In genomic region chr7:24600941-24601597, GRCm38 (mm10) we compare ENCODE assay signal across 8 mouse cellular contexts. TPM values are rescaled to one million over a fixed set of nuclear protein-coding genes. Genes with fewer than 3 reads are reported as not detected.
DNase-seq lines count a peak whose midpoint lies in the region; ATAC-seq and TF ChIP-seq lines count a peak whose summit lies in the region.

No protein-coding gene starts in this region.

- H3K27ac ChIP-seq in heart, embryonic 13.5 days (replicated peaks): no peak overlapping the region
- no peak overlapping the region for H3K27ac ChIP-seq in kidney, postnatal 0 days
- no peak overlapping the region for H3K27ac ChIP-seq in liver, embryonic 11.5 days (ENCODE audit: low read depth, low read length)

- peak overlapping the region; percentile 60 for H3K4me2 ChIP-seq in heart, embryonic 13.5 days
- H3K4me2 ChIP-seq in kidney, postnatal 0 days (ENCODE audit: low read length): no peak overlapping the region
- H3K4me2 ChIP-seq in liver, embryonic 11.5 days: peak overlapping the region; percentile 49

- peak; percentile 90 for DNase-seq in CD4-positive helper T cell, adult 2 months (ENCODE audit: low read depth, low spot score)
- peak; percentile 97 for DNase-seq in brain, embryonic 14.5 days (ENCODE audit: low read depth)
- peak; percentile 98 for DNase-seq in kidney, postnatal 0 days (ENCODE audit: low spot score)
- peak; percentile 89 for DNase-seq in liver, embryonic 11.5 days (ENCODE audit: low spot score)
- DNase-seq in naive thymus-derived CD4-positive, alpha-beta T cell, adult 2 months (ENCODE audit: low read depth): peak; percentile 95
- DNase-seq in splenic B cell, adult 2 months (ENCODE audit: low read depth, low spot score): peak; percentile 96

- no peak for TF ChIP-seq POLR2A in brain, embryonic 14.5 days (IDR thresholded peaks at IDR 0.05; ENCODE audit: borderline replicate concordance, extremely low read depth, insufficient read depth, insufficient read length, poor library complexity, severe bottlenecking)

- H3K9ac ChIP-seq in heart, embryonic 13.5 days: peak overlapping the region; percentile 59; the same call in 1 of the 2 replicates
- H3K9ac ChIP-seq in kidney, postnatal 0 days (ENCODE audit: low read depth, low read length): no peak overlapping the region
- no peak overlapping the region for H3K9ac ChIP-seq in liver, embryonic 11.5 days (ENCODE audit: low read depth, low read length)

- TF ChIP-seq CTCF in brain, embryonic 14.5 days (IDR thresholded peaks at IDR 0.05; ENCODE audit: borderline replicate concordance, extremely low read depth, insufficient read depth, insufficient read length): peak; percentile 100
- peak; percentile 100 for TF ChIP-seq CTCF in kidney, postnatal 0 days (IDR thresholded peaks at IDR 0.05; ENCODE audit: low read depth)

- H3K4me3 ChIP-seq in heart, embryonic 13.5 days: peak overlapping the region; percentile 27
- H3K4me3 ChIP-seq in kidney, postnatal 0 days (replicated peaks; ENCODE audit: low read depth, low read length): no peak overlapping the region
- no peak overlapping the region for H3K4me3 ChIP-seq in liver, embryonic 11.5 days (ENCODE audit: low read depth, low read length)

- H3K9me3 ChIP-seq in heart, embryonic 13.5 days: no peaks in the 10 kb centered on the region
- no peaks in the 10 kb centered on the region for H3K9me3 ChIP-seq in kidney, postnatal 0 days (replicated peaks; ENCODE audit: low read length)
- no peaks in the 10 kb centered on the region for H3K9me3 ChIP-seq in liver, embryonic 11.5 days (ENCODE audit: control insufficient read depth, low read length)

- 5% methylated on average over 13 of the region's 13 CpGs for WGBS in heart, embryonic 13.5 days
- 5% methylated on average over 13 of the region's 13 CpGs for whole genome bisulfite sequencing in kidney, postnatal 0 days
- WGBS in liver, embryonic 11.5 days: 6% methylated on average over 13 of the region's 13 CpGs

- ATAC-seq in erythroid progenitor cell, adult 5-6 weeks (replicated peaks; ENCODE audit: low FRiP score, poor library complexity, severe bottlenecking): peak; percentile 98
- ATAC-seq in heart, embryonic 13.5 days (ENCODE audit: extremely low read depth, insufficient number of reproducible peaks, low FRiP score, low TSS enrichment): no peak
- peak; percentile 82 for ATAC-seq in kidney, postnatal 0 days (replicated peaks; ENCODE audit: low FRiP score, low read depth)
- peak; percentile 88 for ATAC-seq in liver, embryonic 11.5 days (replicated peaks; ENCODE audit: low FRiP score)

- no peaks in the 10 kb centered on the region for H3K27me3 ChIP-seq in heart, embryonic 13.5 days (replicated peaks)
- H3K27me3 ChIP-seq in kidney, postnatal 0 days (ENCODE audit: insufficient read depth, low read length): no peaks in the 10 kb centered on the region
- H3K27me3 ChIP-seq in liver, embryonic 11.5 days (replicated peaks; ENCODE audit: control insufficient read depth, insufficient read depth, low read length): no peaks in the 10 kb centered on the region
- no peaks in the 10 kb centered on the region for H3K27me3 ChIP-seq in splenic B cell, adult 2 months (ENCODE audit: control insufficient read depth, insufficient read depth, low read length, poor library complexity, severe bottlenecking)

- no peaks in the 10 kb centered on the region for H3K36me3 ChIP-seq in heart, embryonic 13.5 days
- H3K36me3 ChIP-seq in kidney, postnatal 0 days (ENCODE audit: insufficient read depth, low read length): 0 out of 2 replicates have a peak, but pooled peaks cover 3% of the 10 kb centered on the region
- H3K36me3 ChIP-seq in liver, embryonic 11.5 days (ENCODE audit: control insufficient read depth, insufficient read depth, low read length): no peaks in the 10 kb centered on the region
- no peaks in the 10 kb centered on the region; the same call in 1 of the 2 replicates for H3K36me3 ChIP-seq in splenic B cell, adult 2 months (ENCODE audit: control insufficient read depth, insufficient read depth, low read length, poor library complexity, severe bottlenecking)

- H3K4me1 ChIP-seq in heart, embryonic 13.5 days: no peaks in the 10 kb centered on the region
- H3K4me1 ChIP-seq in kidney, postnatal 0 days (replicated peaks; ENCODE audit: insufficient read depth, low read length): no peaks in the 10 kb centered on the region
- H3K4me1 ChIP-seq in liver, embryonic 11.5 days (replicated peaks; ENCODE audit: control insufficient read depth, insufficient read depth, low read length): no peaks in the 10 kb centered on the region; the same call in 1 of the 2 replicates

RNA-seq across cellular contexts. Expression of gene Phldb3, which starts 9.5 kb away (rescaled TPM):
- 0.30 and 0.59 TPM in 2 replicates for polyA plus RNA-seq in brain, embryonic 14.5 days (2012; rRNA removed)
- total RNA-seq in erythroid progenitor cell, adult 5-6 weeks (2015; ENCODE audit: low replicate concordance): not detected in 2 replicates
- 0.64 and 7.0 TPM in 2 replicates for total RNA-seq in erythroid progenitor cell, adult 5-6 weeks (2017; ENCODE audit: low replicate concordance)
- 0.05 TPM in 1 of 2 replicates, not detected in the other for polyA plus RNA-seq in heart, embryonic 13.5 days (2015; fragmentation: Nextera tagmentation; extraction: Ambion mirVana)
- 0.11 and 0.20 TPM in 2 replicates for polyA plus RNA-seq in kidney, postnatal 0 days (2015; fragmentation: Nextera tagmentation; extraction: Ambion mirVana)
- polyA plus RNA-seq in liver, embryonic 11.5 days (2014; fragmentation: Nextera tagmentation; extraction: Ambion mirVana): 0.13 and 0.14 TPM in 2 replicates

RNA-seq across cellular contexts. Expression of gene Zfp575, which starts 13.6 kb away (rescaled TPM):
- polyA plus RNA-seq in brain, embryonic 14.5 days (2012; rRNA removed): 4.8 and 9.6 TPM in 2 replicates
- total RNA-seq in erythroid progenitor cell, adult 5-6 weeks (2015; ENCODE audit: low replicate concordance): not detected in 2 replicates
- total RNA-seq in erythroid progenitor cell, adult 5-6 weeks (2017; ENCODE audit: low replicate concordance): 0.26 TPM in 1 of 2 replicates, not detected in the other
- polyA plus RNA-seq in heart, embryonic 13.5 days (2015; fragmentation: Nextera tagmentation; extraction: Ambion mirVana): 0.78 and 0.88 TPM in 2 replicates
- polyA plus RNA-seq in kidney, postnatal 0 days (2015; fragmentation: Nextera tagmentation; extraction: Ambion mirVana): 4.0 and 4.3 TPM in 2 replicates
- polyA plus RNA-seq in liver, embryonic 11.5 days (2014; fragmentation: Nextera tagmentation; extraction: Ambion mirVana): 0.65 and 0.82 TPM in 2 replicates

RNA-seq across cellular contexts. Expression of gene Ethe1, which starts 13.7 kb away (rescaled TPM):
- 14.4 and 18.8 TPM in 2 replicates for polyA plus RNA-seq in brain, embryonic 14.5 days (2012; rRNA removed)
- total RNA-seq in erythroid progenitor cell, adult 5-6 weeks (2015; ENCODE audit: low replicate concordance): 11.2 and 11.3 TPM in 2 replicates
- 6.8 and 9.2 TPM in 2 replicates for total RNA-seq in erythroid progenitor cell, adult 5-6 weeks (2017; ENCODE audit: low replicate concordance)
- polyA plus RNA-seq in heart, embryonic 13.5 days (2015; fragmentation: Nextera tagmentation; extraction: Ambion mirVana): 19.3 and 23.9 TPM in 2 replicates
- polyA plus RNA-seq in kidney, postnatal 0 days (2015; fragmentation: Nextera tagmentation; extraction: Ambion mirVana): 43.7 and 43.8 TPM in 2 replicates
- polyA plus RNA-seq in liver, embryonic 11.5 days (2014; fragmentation: Nextera tagmentation; extraction: Ambion mirVana): 20.7 and 21.9 TPM in 2 replicates

RNA-seq across cellular contexts. Expression of gene Lypd3, which starts 35.3 kb away (rescaled TPM):
- 1.8 and 2.9 TPM in 2 replicates for polyA plus RNA-seq in brain, embryonic 14.5 days (2012; rRNA removed)
- not detected in 2 replicates for total RNA-seq in erythroid progenitor cell, adult 5-6 weeks (2015; ENCODE audit: low replicate concordance)
- total RNA-seq in erythroid progenitor cell, adult 5-6 weeks (2017; ENCODE audit: low replicate concordance): not detected in 2 replicates
- polyA plus RNA-seq in heart, embryonic 13.5 days (2015; fragmentation: Nextera tagmentation; extraction: Ambion mirVana): 0.09 and 0.20 TPM in 2 replicates
- 0.68 and 0.88 TPM in 2 replicates for polyA plus RNA-seq in kidney, postnatal 0 days (2015; fragmentation: Nextera tagmentation; extraction: Ambion mirVana)
- polyA plus RNA-seq in liver, embryonic 11.5 days (2014; fragmentation: Nextera tagmentation; extraction: Ambion mirVana): 0.10 TPM in 1 of 2 replicates, not detected in the other

RNA-seq across cellular contexts. Expression of gene Xrcc1, which starts 55.0 kb away (rescaled TPM):
- polyA plus RNA-seq in brain, embryonic 14.5 days (2012; rRNA removed): 71.6 and 84.1 TPM in 2 replicates
- total RNA-seq in erythroid progenitor cell, adult 5-6 weeks (2015; ENCODE audit: low replicate concordance): 37.1 and 39.4 TPM in 2 replicates
- total RNA-seq in erythroid progenitor cell, adult 5-6 weeks (2017; ENCODE audit: low replicate concordance): 36.7 and 62.5 TPM in 2 replicates
- 72.9 and 77.8 TPM in 2 replicates for polyA plus RNA-seq in heart, embryonic 13.5 days (2015; fragmentation: Nextera tagmentation; extraction: Ambion mirVana)
- polyA plus RNA-seq in kidney, postnatal 0 days (2015; fragmentation: Nextera tagmentation; extraction: Ambion mirVana): 58.4 and 63.6 TPM in 2 replicates
- polyA plus RNA-seq in liver, embryonic 11.5 days (2014; fragmentation: Nextera tagmentation; extraction: Ambion mirVana): 91.0 and 102 TPM in 2 replicates
